Mouse (Mus musculus): ENCODE results near the gene 2810408A11Rik.

Gene 2810408A11Rik

GRCm38 (mm10) chr11:69900471-69901405 is at the start of gene 2810408A11Rik, which contains the start of gene Neurl4:
2810408A11Rik (minus strand) TSS chr11:69900987.
Neurl4 (plus strand) TSS chr11:69901072.
- DNase-seq (ENCODE audit: low spot score in 2 of 2), result peak; percentile 86 to 89

GRCm38 (mm10) chr11:69948763-69949150 is 48.0 kb upstream of the 2810408A11Rik start:
- peak; percentile 81 to 87 for DNase-seq (ENCODE audit: low spot score in 2 of 2)

GRCm38 (mm10) chr11:69948066-69948762 is 47.4 kb upstream of the 2810408A11Rik start, which contains the start of gene Slc2a4:
Slc2a4 (minus strand) TSS chr11:69948188.
- peak; percentile 76 to 84 for DNase-seq (ENCODE audit: low spot score in 2 of 2)

DNA sequence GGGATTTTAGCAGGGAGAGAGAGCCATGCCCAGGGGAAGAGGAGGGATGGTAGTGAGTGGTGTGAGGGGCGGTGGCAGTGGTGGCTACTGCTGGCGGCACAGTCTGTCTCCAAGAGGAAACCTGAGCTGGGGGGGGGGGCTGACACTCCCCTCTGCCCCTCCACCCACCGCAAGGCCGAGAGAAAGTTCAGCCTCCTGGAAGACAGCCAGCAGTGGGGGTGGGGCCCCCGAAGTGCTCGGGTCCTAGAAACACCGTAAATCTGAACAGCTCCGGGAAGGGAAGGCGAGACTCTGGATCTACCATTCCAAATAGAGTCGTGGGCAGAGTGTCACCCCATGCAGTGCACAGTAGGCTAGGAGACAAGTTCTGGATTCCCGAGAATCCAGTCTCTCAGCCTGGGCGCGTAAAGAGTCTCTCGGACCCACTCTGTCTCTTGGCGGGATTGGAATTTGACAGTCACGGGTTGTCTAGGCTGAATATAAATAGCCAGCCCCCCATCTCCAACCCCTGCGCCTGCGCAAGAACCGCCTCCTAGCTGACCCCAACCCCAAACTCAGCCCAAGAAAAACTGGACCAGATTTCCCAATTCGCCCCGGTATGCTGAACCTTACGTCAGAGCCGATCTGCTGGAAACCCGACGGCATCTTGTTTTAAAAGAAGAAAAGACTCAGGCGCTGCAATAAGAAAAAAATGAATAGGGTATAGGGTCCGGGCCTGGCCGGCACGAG is 46.7 kb upstream of the 2810408A11Rik start:
- no peak for DNase-seq (ENCODE audit: low spot score in 2 of 2)

- no peak for DNase-seq (ENCODE audit: low spot score in 2 of 2)
Observed at GRCm38 (mm10) chr11:69945997-69946891, 45.5 kb upstream of the 2810408A11Rik start.

DNA sequence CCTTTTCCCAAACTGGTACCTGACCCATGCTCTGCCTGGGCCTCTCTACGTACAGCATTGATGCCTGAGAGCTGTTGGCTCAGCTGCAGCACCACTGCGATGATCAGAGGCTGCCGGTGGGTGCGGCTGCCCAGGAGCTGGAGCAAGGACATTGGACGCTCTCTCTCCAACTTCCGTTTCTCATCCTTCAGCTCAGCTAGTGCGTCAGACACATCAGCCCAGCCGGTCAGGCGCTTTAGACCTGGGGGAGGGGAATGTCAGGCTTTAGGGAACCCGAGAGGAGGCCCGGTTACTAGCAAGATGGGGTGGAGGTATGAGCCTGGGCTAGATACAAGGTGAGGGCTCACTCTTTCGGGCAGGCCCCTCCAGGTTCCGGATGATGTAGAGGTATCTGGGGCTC is 44.4 kb upstream of the 2810408A11Rik start:
- no peak for DNase-seq (ENCODE audit: low spot score in 2 of 2)

- DNase-seq (ENCODE audit: low spot score in 2 of 2), result no peak
Observed at GRCm38 (mm10) chr11:69940962-69941361, 40.2 kb upstream of the 2810408A11Rik start.

DNA sequence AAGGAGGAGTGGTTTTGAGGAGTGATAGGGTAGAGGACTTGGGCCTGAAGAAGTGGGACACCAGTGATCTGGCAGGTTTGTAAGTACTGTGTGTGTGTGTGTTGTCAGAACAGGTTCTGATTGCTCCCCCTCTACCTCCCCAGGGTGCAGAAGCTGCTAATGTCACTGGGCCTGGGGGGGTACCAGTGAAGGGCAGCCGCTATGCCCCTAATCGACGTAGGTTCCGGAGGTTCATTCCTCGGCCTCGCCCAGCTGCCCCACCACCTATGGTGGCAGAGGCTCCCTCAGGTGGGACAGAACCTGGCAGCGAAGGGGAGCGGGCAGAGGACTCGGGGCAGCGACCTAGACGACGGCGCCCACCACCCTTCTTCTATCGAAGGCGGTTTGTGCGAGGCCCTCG is 38.9 kb upstream of the 2810408A11Rik start:
- DNase-seq (ENCODE audit: low spot score in 2 of 2), result no peak

DNA sequence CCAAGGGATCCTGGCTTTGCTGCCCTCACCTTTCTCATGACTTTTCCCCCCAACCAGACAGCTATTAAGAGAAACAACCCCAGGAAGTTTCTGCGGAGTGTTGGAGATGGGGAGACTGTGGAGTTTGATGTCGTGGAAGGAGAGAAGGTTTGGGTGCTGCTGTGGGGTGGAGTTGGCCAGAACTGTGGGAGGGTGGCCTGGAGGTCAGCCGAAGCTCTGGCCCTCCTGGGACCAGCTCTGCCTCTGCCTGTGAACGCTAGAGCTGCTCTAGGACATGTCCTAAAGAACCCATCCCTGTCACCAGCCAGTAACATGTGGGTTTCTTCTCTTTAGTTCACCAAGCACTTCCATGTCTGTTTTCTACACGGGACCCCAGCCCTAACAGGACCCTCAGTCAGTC is 38.4 kb upstream of the 2810408A11Rik start:
- DNase-seq (ENCODE audit: low spot score in 2 of 2), result no peak

GRCm38 (mm10) chr11:69938401-69938979 is 37.7 kb upstream of the 2810408A11Rik start:
- DNase-seq (ENCODE audit: low spot score in 2 of 2), result no peak

DNA sequence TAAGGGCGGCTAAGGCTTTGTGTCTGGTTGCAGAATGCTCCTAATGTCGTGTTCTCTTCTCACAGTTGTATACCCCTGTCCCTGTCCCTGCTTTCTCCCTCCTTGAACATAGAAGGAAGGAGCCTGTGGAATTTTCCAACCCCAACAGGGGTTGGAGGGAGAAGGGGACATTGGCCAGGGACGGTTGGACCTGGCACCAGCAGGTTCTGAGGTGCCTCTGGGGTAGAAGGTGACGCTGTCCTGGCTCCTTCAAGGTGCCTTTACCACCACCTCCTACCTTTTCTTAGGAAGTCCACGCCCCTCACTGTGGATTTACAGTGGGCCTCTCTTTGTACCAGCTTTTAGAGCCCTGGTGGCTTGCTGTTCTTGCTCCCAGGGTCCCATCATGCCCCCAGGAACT is 37.0 kb upstream of the 2810408A11Rik start:
- DNase-seq (ENCODE audit: low spot score in 2 of 2), result no peak

GRCm38 (mm10) chr11:69937385-69937784 is 36.6 kb upstream of the 2810408A11Rik start:
- no peak for DNase-seq (ENCODE audit: low spot score in 2 of 2)

DNA sequence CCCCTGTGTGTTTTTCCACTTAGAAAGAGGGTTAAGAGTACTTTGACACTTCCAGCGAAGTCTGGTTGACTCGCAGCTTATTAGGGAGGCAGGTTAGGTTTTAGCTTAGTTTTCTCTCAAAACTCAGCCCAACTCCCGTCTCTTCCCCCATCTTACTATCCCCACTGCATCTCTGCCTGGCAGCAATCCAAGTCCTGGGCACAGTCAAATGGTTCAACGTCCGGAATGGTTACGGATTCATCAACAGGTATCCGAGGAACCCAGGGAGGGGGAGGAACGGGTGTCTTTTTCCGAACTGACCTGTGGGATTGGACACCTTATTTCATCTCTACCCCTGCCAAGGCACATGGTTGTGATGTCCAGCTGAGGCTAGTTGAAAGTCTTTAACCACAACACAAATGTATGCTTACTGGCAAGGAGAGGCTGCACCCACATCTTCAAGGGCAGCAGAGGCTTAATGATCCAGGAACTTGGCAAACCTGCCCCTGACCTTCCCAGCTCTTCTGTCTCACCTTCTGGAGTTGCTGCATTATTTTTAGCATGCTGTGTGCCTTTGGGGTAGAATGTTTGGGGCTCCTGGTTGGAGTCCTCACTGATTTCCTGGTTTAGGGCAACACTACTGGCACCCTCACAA is 36.0 kb upstream of the 2810408A11Rik start:
- no peak for DNase-seq (ENCODE audit: low spot score in 2 of 2)

DNA sequence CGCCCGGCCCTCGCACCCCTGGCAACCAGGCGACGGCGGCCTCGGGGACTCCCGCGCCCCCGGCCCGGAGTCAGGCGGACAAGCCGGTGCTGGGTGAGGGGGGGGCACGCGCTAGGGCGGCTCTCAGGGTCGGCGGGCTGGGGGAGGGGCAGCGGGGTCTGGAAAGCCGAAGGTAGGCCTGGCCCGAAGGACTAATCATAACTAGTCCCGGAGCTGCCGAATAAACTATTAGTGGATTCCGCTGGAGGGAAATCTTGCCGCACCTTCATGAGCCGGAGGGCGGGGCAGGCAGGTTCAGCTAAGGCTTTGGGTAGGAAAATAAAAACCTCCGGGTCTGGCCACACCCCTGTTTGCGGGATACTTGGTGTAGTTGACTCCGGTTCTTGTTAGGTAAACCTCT is 35.4 kb upstream of the 2810408A11Rik start:
- DNase-seq (ENCODE audit: low spot score in 2 of 2), result no peak

DNA sequence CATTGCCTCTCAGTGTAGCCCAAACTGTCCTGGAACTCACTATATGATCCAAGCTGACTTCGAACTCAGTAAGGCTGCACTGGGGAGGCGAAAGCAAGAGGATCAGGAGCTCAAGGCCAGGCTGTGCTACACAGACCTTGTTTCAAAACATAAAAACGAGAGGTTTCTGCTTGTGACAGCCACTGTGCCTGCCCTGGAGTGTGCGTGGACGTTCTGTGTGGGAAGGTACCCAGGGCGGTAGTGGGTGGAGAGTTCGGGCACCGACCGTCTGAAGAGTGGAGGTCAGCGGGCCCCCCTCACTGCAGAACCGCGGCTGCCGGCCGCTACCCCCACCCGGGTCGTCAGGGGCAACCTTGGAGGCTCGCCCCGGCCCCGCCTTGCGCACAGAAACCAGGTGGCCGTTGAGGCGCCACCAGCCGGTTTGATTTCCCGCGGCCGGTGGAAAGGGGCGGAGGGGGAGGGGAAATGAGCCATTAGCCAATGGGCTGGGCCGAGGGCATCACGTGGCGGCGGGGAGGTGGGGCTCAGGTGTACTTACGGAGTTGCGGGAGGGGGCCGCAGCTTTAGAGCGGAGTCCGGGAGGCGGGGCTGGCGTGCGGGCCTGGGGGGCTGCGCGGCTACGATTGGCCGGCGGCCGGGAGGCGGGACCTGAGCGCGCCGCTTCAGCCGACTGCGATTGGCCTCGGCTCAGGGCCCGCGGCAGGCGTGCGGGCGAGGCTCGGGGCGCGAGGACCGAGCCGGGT is 34.5 kb upstream of the 2810408A11Rik start, which contains the start of gene Ybx2:
Gene Ybx2 (plus strand): TSS at position 660 of the 743 bp plus-strand sequence.
- DNase-seq (ENCODE audit: low spot score in 2 of 2), result peak; percentile 69 to 84

DNA sequence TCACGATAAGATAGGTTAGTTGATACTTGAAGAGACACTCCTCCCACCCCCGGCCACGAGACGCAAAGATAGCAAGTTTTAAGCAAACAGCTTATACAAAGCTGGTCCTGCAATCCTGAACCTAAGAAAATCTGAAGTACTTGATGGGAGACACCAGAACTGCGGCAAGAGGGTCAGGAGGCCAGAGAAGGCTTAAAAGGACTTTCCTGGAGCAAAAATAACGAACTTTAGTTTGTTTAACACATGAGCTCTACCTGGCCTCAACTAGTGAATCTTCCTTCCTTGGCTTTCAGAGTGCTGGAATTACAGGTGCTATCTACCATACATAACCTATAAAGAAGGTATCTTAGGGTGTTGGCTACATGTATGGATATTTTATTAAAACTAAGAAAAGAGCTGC is 33.9 kb upstream of the 2810408A11Rik start:
- DNase-seq (ENCODE audit: low spot score in 2 of 2), result no peak

DNA sequence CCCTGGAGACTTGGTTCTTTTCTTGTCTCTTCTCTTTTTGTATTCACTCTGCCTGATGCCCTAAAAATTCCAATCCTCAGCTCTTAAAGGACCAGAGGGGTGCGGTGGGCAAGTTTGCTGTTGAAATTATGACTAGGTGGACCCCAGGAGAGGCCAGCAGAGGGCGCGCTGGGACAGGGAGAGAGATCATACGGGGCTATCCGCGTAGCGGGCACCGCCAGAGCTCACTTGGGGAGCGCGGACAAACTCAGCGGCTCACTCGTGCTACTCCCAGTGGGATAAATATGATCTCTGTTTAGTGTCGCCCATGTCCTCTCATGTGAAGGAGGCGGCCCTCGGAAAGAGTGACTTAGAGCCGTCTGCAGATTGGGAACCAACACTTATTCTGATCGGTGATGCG is 33.4 kb upstream of the 2810408A11Rik start:
- DNase-seq (ENCODE audit: low spot score in 2 of 2), result peak; percentile 85 to 89

- DNase-seq (ENCODE audit: low spot score in 2 of 2), result no peak
Observed at GRCm38 (mm10) chr11:69933066-69933465, 32.3 kb upstream of the 2810408A11Rik start.

GRCm38 (mm10) chr11:69932254-69932653 is 31.5 kb upstream of the 2810408A11Rik start:
- no peak for DNase-seq (ENCODE audit: low spot score in 2 of 2)

Measured in natural killer cell, adult 2 months (primary cell).